Mouse (Mus musculus) liver, postnatal 0 days (tissue): ENCODE measurements around the gene Cdc6. TPM values are rescaled to one million over a fixed set of nuclear protein-coding genes. Genes with fewer than 3 reads are reported as not detected.
A peak's percentile ranks its signal among the peaks of the same experiment; 100 is the strongest.

Source experiments
- ATAC-seq: fragments of 200-750 bp; cut with Nextera tagmentation; 2 replicates; pipeline ENCODE4 v1.8.0; 2017; ENCODE audit warnings: mild to moderate bottlenecking, moderate library complexity
- DNase-seq: peaks from one replicate; pipeline ENCODE4 v3.0.0-alpha.2; 2016
- H3K27ac ChIP-seq: fragments of 300-500 bp; sonication (generic); 2 replicates; pipeline ENCODE4 v1.5.1; 2014; ENCODE audit warnings: antibody characterized with exemption, moderate library complexity, mild to moderate bottlenecking, low read depth
- H3K27me3 ChIP-seq: fragments of 300-500 bp; sonication (generic); 2 replicates; pipeline ENCODE4 v1.6.1; 2014; ENCODE audit warnings: low read length, control low read depth, mixed read lengths; ENCODE audit not compliant: insufficient read depth
- H3K36me3 ChIP-seq: fragments of 300-500 bp; sonication (generic); replicated peaks from 2 replicates; pipeline ENCODE4 v1.6.1; 2014; ENCODE audit warnings: mild to moderate bottlenecking, control low read depth, low read length, moderate library complexity, mixed read lengths; ENCODE audit not compliant: insufficient read depth
- H3K4me1 ChIP-seq: fragments of 300-500 bp; sonication (generic); 2 replicates; pipeline ENCODE4 v1.6.1; 2014; ENCODE audit warnings: antibody characterized with exemption, mild to moderate bottlenecking, control low read depth; ENCODE audit not compliant: insufficient read depth
- H3K4me2 ChIP-seq: fragments of 300-500 bp; sonication (generic); 2 replicates; pipeline ENCODE4 v1.6.1; 2014; ENCODE audit warnings: low read depth, mild to moderate bottlenecking, low read length, moderate library complexity, mixed read lengths
- H3K4me3 ChIP-seq: fragments of 300-500 bp; sonication (generic); 2 replicates; pipeline ENCODE4 v1.5.1; 2014; ENCODE audit warnings: low read depth, low read length
- H3K9ac ChIP-seq: fragments of 300-500 bp; sonication (generic); replicated peaks from 2 replicates; pipeline ENCODE4 v1.6.1; 2014; ENCODE audit warnings: mild to moderate bottlenecking, moderate library complexity
- H3K9me3 ChIP-seq: fragments of 300-500 bp; sonication (generic); 2 replicates; pipeline ENCODE4 v1.6.1; 2016; ENCODE audit warnings: mild to moderate bottlenecking, control low read depth, low read length, mixed read lengths
- CTCF ChIP-seq: sonication (generic); IDR thresholded peaks from 2 replicates; pipeline ENCODE4 v1.5.1; 2016; ENCODE audit warnings: antibody characterized with exemption, low read depth
- EP300 ChIP-seq: IDR thresholded peaks from 2 replicates; pipeline ENCODE4 v1.6.1; 2016; ENCODE audit warnings: antibody characterized with exemption, low read depth, mild to moderate bottlenecking
- WGBS: fragments of 180-500 bp; shearing (Covaris S2); extraction: QIAGEN DNeasy Blood & Tissue Kit; methylation state at CpG from one replicate; pipeline ENCODE4 v1.1.7; 2014; ENCODE audit not compliant: insufficient replicate concordance; 5-methylcytosine and 5-hydroxymethylcytosine counted together
- polyA plus RNA-seq: library from polyadenylated mRNA; unstranded; fragments of >200 nt; fragmentation: Nextera tagmentation; extraction: Ambion mirVana; gene quantifications from 2 replicates; pipeline ENCODE4 v1.2.1, GENCODE M21; 2015

Gene Cdc6
- polyA plus RNA-seq, 1 experiment from 2014 or later, result 22.3 TPM

- ATAC-seq (peak; percentile 33), DNase-seq (peak; percentile 30)
- TF ChIP-seq EP300 (no peak), CTCF (no peak)
- H3K4me2 ChIP-seq, result peak overlapping the region; percentile 83
- WGBS, result 2% methylated on average over 23 of the region's 23 CpGs
- H3K4me3 ChIP-seq, result peak overlapping the region; percentile 51
- peaks cover 19% of the 10 kb centered on the region for H3K27me3 ChIP-seq
- H3K9me3 ChIP-seq, result no peaks in the 10 kb centered on the region
- H3K4me1 ChIP-seq, result peaks cover 62% of the 10 kb centered on the region
- H3K9ac ChIP-seq, result peak overlapping the region; percentile 50
- H3K36me3 ChIP-seq, result no peaks in the 10 kb centered on the region
- H3K27ac ChIP-seq, result peak overlapping the region; percentile 79
Observed at GRCm38 (mm10) chr11:98936606-98937409, 29.2 kb downstream of the Cdc6 start.

GRCm38 (mm10) chr11:98937410-98937913 lies 29.9 kb downstream of the Cdc6 start:
- Histone ChIP-seq H3K9me3 (no peaks in the 10 kb centered on the region), H3K4me2 (peak overlapping the region; percentile 83), H3K36me3 (no peaks in the 10 kb centered on the region), H3K4me1 (peaks cover 60% of the 10 kb centered on the region), H3K27ac (peak overlapping the region; percentile 79), H3K9ac (peak overlapping the region; percentile 50), H3K4me3 (peak overlapping the region; percentile 51), H3K27me3 (peaks cover 19% of the 10 kb centered on the region)
- TF ChIP-seq CTCF, result no peak
- TF ChIP-seq EP300, result 0 out of 2 replicates have a peak, but pooled peaks have one; percentile 21
- peak; percentile 83 for ATAC-seq
- peak; percentile 87 for DNase-seq
- 0% methylated on average over 19 of the region's 38 CpGs for WGBS

- Histone ChIP-seq H3K9me3 (no peaks in the 10 kb centered on the region), H3K27ac (peak overlapping the region; percentile 79), H3K36me3 (no peaks in the 10 kb centered on the region), H3K4me3 (peak overlapping the region; percentile 51), H3K4me2 (peak overlapping the region; percentile 83), H3K27me3 (peaks cover 19% of the 10 kb centered on the region), H3K4me1 (peaks cover 62% of the 10 kb centered on the region), H3K9ac (peak overlapping the region; percentile 50)
- peak; percentile 65 for DNase-seq
- WGBS, result 5% methylated on average over 39 of the region's 39 CpGs
- TF ChIP-seq EP300, result no peak
- TF ChIP-seq CTCF, result no peak
- ATAC-seq, result peak; percentile 5
Observed at GRCm38 (mm10) chr11:98937914-98938694, 30.5 kb downstream of the Cdc6 start.

GRCm38 (mm10) chr11:98938701-98939083 lies 31.1 kb downstream of the Cdc6 start:
- no peaks in the 10 kb centered on the region for H3K36me3 ChIP-seq
- peaks cover 67% of the 10 kb centered on the region for H3K4me1 ChIP-seq
- H3K9me3 ChIP-seq, result no peaks in the 10 kb centered on the region
- TF ChIP-seq EP300 (no peak), CTCF (no peak)
- peak overlapping the region; percentile 51 for H3K4me3 ChIP-seq
- H3K4me2 ChIP-seq, result peak overlapping the region; percentile 83
- 41% methylated on average over 7 of the region's 7 CpGs for WGBS
- DNase-seq (no peak), ATAC-seq (no peak)
- peaks cover 16% of the 10 kb centered on the region for H3K27me3 ChIP-seq
- H3K9ac ChIP-seq, result peak overlapping the region; percentile 50
- H3K27ac ChIP-seq, result no peak overlapping the region

GRCm38 (mm10) chr11:98939084-98939952 lies 31.7 kb downstream of the Cdc6 start:
- Histone ChIP-seq H3K4me1 (peaks cover 74% of the 10 kb centered on the region), H3K4me2 (peak overlapping the region; percentile 83), H3K4me3 (no peak overlapping the region), H3K27me3 (peaks cover 16% of the 10 kb centered on the region), H3K9ac (peak overlapping the region; percentile 50; the same call in 1 of the 2 replicates), H3K27ac (no peak overlapping the region), H3K9me3 (no peaks in the 10 kb centered on the region), H3K36me3 (no peaks in the 10 kb centered on the region)
- no peak for TF ChIP-seq EP300
- no peak for TF ChIP-seq CTCF
- no peak for DNase-seq
- WGBS, result 54% methylated on average over 15 of the region's 15 CpGs
- no peak for ATAC-seq
